Mouse (Mus musculus): ENCODE measurements around the gene Prph. TPM values are rescaled to one million over a fixed set of nuclear protein-coding genes. Genes with fewer than 3 reads are reported as not detected.
"Not testable (repeated sequence)": the region's sequence is repeated elsewhere in the genome, so short reads cannot be mapped to it uniquely, and the experiment has no call there.

The Prph gene
- polyA plus RNA-seq, 1 experiment from 2014 or later = 3.2 TPM

DNA sequence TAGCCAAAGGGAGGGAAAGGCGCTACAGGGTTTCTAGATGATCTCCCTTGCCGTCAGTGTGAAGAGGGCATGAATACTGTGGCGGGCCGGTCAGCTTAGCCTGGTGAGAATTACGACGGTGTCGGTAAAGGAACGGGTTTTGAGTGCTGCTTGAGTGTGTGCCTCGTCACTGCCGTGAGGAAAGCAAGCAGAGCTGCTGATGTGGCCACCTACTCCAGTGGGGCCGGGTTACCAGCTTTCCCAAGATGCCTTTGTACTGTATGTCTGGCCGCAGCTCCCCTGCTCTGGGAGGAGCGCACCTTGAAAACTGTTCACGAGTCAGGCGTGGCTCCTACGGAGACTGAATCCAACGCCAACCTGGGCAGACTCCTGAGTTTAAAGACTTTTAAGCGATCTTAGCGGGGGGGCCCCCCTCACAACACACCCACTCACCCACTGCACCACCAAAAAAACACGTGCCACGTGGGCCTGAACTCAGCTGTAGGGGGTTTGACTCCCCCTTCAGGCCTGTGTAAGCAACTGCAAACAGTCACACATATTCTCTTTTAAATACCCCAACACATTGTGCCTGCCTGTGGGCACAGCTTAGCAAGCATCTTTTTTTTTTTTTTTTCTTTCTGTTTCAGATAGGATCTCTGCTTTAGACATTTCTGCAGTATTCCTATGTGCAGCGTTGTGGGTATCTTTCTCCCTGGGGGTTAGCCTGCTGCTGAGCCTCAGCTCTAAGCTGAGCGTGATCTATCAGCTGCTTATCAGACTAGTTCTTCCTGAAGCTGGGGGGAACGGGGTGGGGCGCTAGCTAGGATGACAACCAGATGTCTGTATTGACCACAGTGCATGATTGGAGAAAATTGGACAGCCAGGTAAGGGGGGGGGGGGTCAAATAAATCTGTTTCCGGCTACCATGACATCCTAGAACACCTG is 14.7 kb upstream of the Prph start:
- Histone ChIP-seq H3K4me3 (ENCODE audit: control insufficient read depth in 1 of 2, insufficient read depth in 1 of 2, low read depth in 1 of 2, low read length in 2 of 2) (no peak overlapping the region), H3K4me1 (ENCODE audit: control insufficient read depth in 2 of 2, insufficient read depth in 2 of 2, low read length in 2 of 2) (peaks cover 16% of the 10 kb centered on the region in 2 experiments), H3K4me2 (ENCODE audit: low read length) (no peak overlapping the region), H3K9me3 (ENCODE audit: control insufficient read depth, low read length) (no peaks in the 10 kb centered on the region), H3K36me3 (ENCODE audit: control insufficient read depth, insufficient read depth, low read length) (peaks cover 30% of the 10 kb centered on the region), H3K27ac (replicated peaks in 1 of 2; ENCODE audit: control insufficient read depth in 1 of 2, insufficient read depth in 1 of 2, low read depth in 2 of 2, low read length in 2 of 2) (no peak overlapping the region), H3K9ac (ENCODE audit: low read length) (no peak overlapping the region), H3K27me3 (ENCODE audit: control insufficient read depth, insufficient read depth, low read length) (no peaks in the 10 kb centered on the region)
- WGBS = 46% methylated on average over 26 of the region's 26 CpGs
- ATAC-seq (ENCODE audit: insufficient number of reproducible peaks, insufficient read depth, low FRiP score, low read depth) = no peak

DNA sequence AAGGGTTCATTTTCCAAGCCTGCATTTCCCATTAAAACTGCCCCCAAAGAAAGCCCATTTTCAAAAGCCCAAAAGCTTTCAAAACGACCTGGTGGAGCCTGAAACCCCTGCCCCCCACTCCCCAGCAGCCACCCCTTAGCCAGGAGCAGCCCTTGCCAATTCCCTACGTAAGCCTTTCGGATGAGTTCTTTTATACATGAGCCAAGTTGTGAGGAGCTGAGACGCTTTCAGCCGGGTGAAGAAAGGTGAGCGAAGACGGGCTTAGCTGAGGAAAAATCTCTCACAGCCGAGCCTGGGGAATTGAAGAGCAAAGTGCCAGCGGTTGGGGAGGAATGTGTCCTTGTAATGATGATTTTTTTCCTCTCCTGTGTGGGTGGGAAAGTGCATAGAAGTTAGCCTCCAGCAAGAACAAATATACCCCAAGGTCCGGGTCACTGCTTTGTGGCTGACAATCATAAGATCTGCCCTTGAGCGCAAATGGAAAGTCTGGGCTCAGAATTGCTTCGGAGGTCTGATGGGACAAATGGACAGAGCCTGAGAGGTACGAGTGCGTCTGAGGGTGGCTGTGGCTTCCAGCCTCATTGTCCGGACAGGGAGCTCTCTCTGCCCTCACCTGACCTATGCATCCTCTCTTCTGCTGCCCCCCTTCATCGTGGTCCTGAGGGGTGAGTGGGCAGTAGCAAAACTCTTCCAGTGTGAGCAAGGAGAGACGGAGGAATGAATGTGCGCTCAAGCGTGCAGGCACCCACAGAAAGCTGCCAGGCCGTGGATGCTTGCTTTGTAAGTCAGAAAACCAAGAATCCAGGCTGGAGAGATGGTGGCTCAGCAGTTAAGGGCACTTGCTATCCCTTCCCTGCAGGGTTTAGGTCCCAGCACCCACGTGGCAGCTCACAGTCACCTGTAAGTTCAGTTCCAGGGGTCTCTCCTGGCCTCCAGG is 13.8 kb upstream of the Prph start:
- 49% methylated on average over 21 of the region's 21 CpGs for WGBS
- ATAC-seq (ENCODE audit: insufficient number of reproducible peaks, insufficient read depth, low FRiP score, low read depth) = no peak
- Histone ChIP-seq H3K4me1 (ENCODE audit: control insufficient read depth in 2 of 2, insufficient read depth in 2 of 2, low read length in 2 of 2) (peaks cover 7 to 15% of the 10 kb centered on the region in 2 experiments), H3K27me3 (ENCODE audit: control insufficient read depth, insufficient read depth, low read length) (no peaks in the 10 kb centered on the region), H3K36me3 (ENCODE audit: control insufficient read depth, insufficient read depth, low read length) (peaks cover 21% of the 10 kb centered on the region), H3K4me3 (ENCODE audit: control insufficient read depth in 1 of 2, insufficient read depth in 1 of 2, low read depth in 1 of 2, low read length in 2 of 2) (no peak overlapping the region), H3K4me2 (ENCODE audit: low read length) (no peak overlapping the region), H3K9ac (ENCODE audit: low read length) (no peak overlapping the region), H3K27ac (replicated peaks in 1 of 2; ENCODE audit: control insufficient read depth in 1 of 2, insufficient read depth in 1 of 2, low read depth in 2 of 2, low read length in 2 of 2) (no peak overlapping the region), H3K9me3 (ENCODE audit: control insufficient read depth, low read length) (no peaks in the 10 kb centered on the region)

DNA sequence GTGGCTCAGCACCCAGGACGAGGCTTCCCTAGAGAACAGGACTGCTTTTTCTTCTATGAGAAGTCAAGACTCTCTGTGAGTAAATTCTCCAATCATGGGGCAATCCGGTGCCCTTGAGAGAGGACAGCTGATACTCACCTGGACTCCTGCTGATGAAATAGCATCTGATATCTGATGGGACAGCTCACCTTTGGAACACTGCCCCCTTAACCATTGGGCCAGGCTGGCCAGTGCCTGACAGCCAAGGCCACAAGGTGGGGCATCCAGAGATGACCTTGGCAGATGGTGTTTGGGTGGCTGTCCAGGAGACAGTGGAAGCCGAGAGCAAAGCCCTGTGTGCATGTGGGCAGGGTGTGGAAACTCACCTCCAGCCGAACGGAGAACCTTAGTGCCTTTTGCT is 12.6 kb upstream of the Prph start:
- H3K27me3 ChIP-seq (ENCODE audit: control insufficient read depth, insufficient read depth, low read length) = no peaks in the 10 kb centered on the region
- no peak for ATAC-seq (ENCODE audit: insufficient number of reproducible peaks, insufficient read depth, low FRiP score, low read depth)
- H3K4me3 ChIP-seq (ENCODE audit: control insufficient read depth in 1 of 2, insufficient read depth in 1 of 2, low read depth in 1 of 2, low read length in 2 of 2) = no peak overlapping the region
- H3K4me2 ChIP-seq (ENCODE audit: low read length) = no peak overlapping the region
- peaks cover 0 to 9% of the 10 kb centered on the region in 2 experiments; a peak in 2 of 4 replicates for H3K4me1 ChIP-seq (ENCODE audit: control insufficient read depth in 2 of 2, insufficient read depth in 2 of 2, low read length in 2 of 2)
- peaks cover 14% of the 10 kb centered on the region for H3K36me3 ChIP-seq (ENCODE audit: control insufficient read depth, insufficient read depth, low read length)
- no peak overlapping the region for H3K9ac ChIP-seq (ENCODE audit: low read length)
- 78% methylated on average over 5 of the region's 5 CpGs for WGBS
- H3K27ac ChIP-seq (replicated peaks in 1 of 2; ENCODE audit: control insufficient read depth in 1 of 2, insufficient read depth in 1 of 2, low read depth in 2 of 2, low read length in 2 of 2) = no peak overlapping the region
- H3K9me3 ChIP-seq (ENCODE audit: control insufficient read depth, low read length) = no peaks in the 10 kb centered on the region

DNA sequence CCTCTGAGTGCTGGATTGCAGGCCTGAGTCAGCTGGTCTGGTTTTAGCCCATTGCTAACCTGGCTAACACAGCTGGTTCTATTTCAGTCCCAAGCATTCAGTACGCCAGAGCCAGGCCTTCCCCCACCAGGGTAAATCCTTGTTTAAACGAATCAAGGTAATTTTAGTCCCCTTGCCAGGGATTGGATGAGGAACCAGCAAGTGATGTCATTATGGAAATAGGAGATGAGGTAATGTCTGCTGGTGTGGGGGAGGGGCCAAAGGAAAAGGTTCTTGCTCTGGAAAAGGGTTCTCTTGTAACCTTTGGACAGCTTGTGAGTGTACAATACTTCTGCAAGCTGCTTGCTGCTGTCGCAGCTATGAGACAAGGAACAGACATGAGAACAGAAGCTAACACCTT is 10.1 kb upstream of the Prph start:
- H3K4me1 ChIP-seq (ENCODE audit: control insufficient read depth in 2 of 2, insufficient read depth in 2 of 2, low read length in 2 of 2) = peaks cover 0 to 9% of the 10 kb centered on the region in 2 experiments; a peak in 2 of 4 replicates
- no peak overlapping the region for H3K9ac ChIP-seq (ENCODE audit: low read length)
- H3K36me3 ChIP-seq (ENCODE audit: control insufficient read depth, insufficient read depth, low read length) = no peaks in the 10 kb centered on the region
- no peaks in the 10 kb centered on the region for H3K9me3 ChIP-seq (ENCODE audit: control insufficient read depth, low read length)
- no peak overlapping the region for H3K4me3 ChIP-seq (ENCODE audit: control insufficient read depth in 1 of 2, insufficient read depth in 1 of 2, low read depth in 1 of 2, low read length in 2 of 2)
- H3K27ac ChIP-seq (replicated peaks in 1 of 2; ENCODE audit: control insufficient read depth in 1 of 2, insufficient read depth in 1 of 2, low read depth in 2 of 2, low read length in 2 of 2) = peak overlapping the region in 1 of 2 experiments; percentile 17; a peak in 1 of 4 replicates
- H3K4me2 ChIP-seq (ENCODE audit: low read length) = no peak overlapping the region
- 40% methylated on average over 3 of the region's 3 CpGs for WGBS
- ATAC-seq (ENCODE audit: insufficient number of reproducible peaks, insufficient read depth, low FRiP score, low read depth) = no peak
- H3K27me3 ChIP-seq (ENCODE audit: control insufficient read depth, insufficient read depth, low read length) = no peaks in the 10 kb centered on the region

DNA sequence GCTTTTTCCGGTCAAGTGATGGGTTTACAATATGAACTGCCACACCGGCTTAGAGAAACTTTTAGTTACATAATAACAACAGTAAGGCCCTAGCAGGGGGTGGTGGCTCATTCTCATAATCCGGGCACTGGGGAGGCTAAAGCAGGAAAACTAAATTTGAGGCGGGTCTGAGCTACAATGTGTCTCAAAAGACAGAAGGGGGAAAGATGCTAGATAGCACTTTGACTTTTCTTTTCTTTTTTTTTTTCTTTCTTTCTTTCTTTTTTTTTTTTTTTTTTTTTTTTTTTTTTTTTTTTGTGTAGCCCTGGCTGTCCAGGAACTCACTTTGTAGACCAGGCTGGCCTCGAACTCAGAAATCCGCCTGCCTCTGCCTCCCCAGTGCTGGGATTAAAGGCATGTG is 9.2 kb upstream of the Prph start:
- not testable (repeated sequence) for ATAC-seq (ENCODE audit: insufficient number of reproducible peaks, insufficient read depth, low FRiP score, low read depth); H3K27me3 ChIP-seq (ENCODE audit: control insufficient read depth, insufficient read depth, low read length); H3K4me1 ChIP-seq (ENCODE audit: control insufficient read depth in 2 of 2, insufficient read depth in 2 of 2, low read length in 2 of 2); H3K36me3 ChIP-seq (ENCODE audit: control insufficient read depth, insufficient read depth, low read length); H3K4me2 ChIP-seq (ENCODE audit: low read length); H3K27ac ChIP-seq (replicated peaks in 1 of 2; ENCODE audit: control insufficient read depth in 1 of 2, insufficient read depth in 1 of 2, low read depth in 2 of 2, low read length in 2 of 2); H3K9ac ChIP-seq (ENCODE audit: low read length); H3K4me3 ChIP-seq (ENCODE audit: control insufficient read depth in 1 of 2, insufficient read depth in 1 of 2, low read depth in 1 of 2, low read length in 2 of 2); H3K9me3 ChIP-seq (ENCODE audit: control insufficient read depth, low read length)
- WGBS = 84% methylated on average over 6 of the region's 6 CpGs

DNA sequence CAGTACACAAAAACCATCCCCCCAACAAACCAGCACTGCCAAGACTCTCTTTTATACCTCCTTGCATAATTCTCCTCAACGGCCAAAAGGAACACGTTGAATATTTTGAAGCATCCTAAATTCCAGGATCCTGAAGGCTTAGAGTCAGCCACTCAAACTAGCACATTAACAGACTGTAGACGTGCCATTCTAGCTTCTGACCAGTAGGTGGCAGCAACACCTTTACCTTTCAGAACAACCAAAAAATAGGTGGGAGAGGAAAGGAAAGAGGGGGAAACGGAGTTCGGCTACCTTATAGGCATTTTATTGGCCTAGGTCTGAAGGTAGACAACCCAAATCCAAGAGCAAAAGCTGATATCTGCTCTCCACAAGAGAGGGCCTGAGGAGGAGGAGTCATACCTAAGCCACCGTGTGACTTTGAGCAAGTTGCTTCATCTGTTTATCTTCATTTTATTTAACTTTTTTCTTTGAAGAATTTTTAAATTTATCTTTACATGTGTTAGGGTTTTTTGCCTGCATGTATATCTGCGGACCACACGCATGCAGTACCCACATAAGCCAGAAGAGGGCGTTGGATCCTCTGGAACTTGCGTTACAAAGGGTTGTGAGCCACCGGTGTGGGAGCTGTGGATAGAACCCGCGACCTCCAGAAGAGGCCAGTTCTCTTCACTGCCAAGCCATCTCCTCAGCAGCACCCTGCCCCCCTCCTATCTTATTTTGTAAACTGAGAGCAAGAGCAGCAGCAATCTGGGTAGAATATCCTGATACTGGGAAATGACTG is 5.3 kb upstream of the Prph start:
- H3K36me3 ChIP-seq (ENCODE audit: control insufficient read depth, insufficient read depth, low read length) = no peaks in the 10 kb centered on the region
- WGBS = 30% methylated on average over 13 of the region's 13 CpGs
- H3K4me1 ChIP-seq (ENCODE audit: control insufficient read depth in 2 of 2, insufficient read depth in 2 of 2, low read length in 2 of 2) = peaks cover under 1 to 6% of the 10 kb centered on the region in 2 experiments; a peak in 2 of 4 replicates
- H3K4me3 ChIP-seq (ENCODE audit: control insufficient read depth in 1 of 2, insufficient read depth in 1 of 2, low read depth in 1 of 2, low read length in 2 of 2) = no peak overlapping the region
- H3K27ac ChIP-seq (replicated peaks in 1 of 2; ENCODE audit: control insufficient read depth in 1 of 2, insufficient read depth in 1 of 2, low read depth in 2 of 2, low read length in 2 of 2) = no peak overlapping the region
- no peaks in the 10 kb centered on the region for H3K9me3 ChIP-seq (ENCODE audit: control insufficient read depth, low read length)
- ATAC-seq (ENCODE audit: insufficient number of reproducible peaks, insufficient read depth, low FRiP score, low read depth) = no peak
- H3K27me3 ChIP-seq (ENCODE audit: control insufficient read depth, insufficient read depth, low read length) = peaks cover 23% of the 10 kb centered on the region
- no peak overlapping the region for H3K9ac ChIP-seq (ENCODE audit: low read length)
- no peak overlapping the region for H3K4me2 ChIP-seq (ENCODE audit: low read length)

- Histone ChIP-seq H3K36me3 (ENCODE audit: control insufficient read depth, insufficient read depth, low read length) (no peaks in the 10 kb centered on the region), H3K4me2 (ENCODE audit: low read length) (no peak overlapping the region), H3K4me1 (ENCODE audit: control insufficient read depth in 2 of 2, insufficient read depth in 2 of 2, low read length in 2 of 2) (peaks cover 3 to 13% of the 10 kb centered on the region in 2 experiments; a peak in 3 of 4 replicates), H3K27ac (replicated peaks in 1 of 2; ENCODE audit: control insufficient read depth in 1 of 2, insufficient read depth in 1 of 2, low read depth in 2 of 2, low read length in 2 of 2) (no peak overlapping the region), H3K4me3 (ENCODE audit: control insufficient read depth in 1 of 2, insufficient read depth in 1 of 2, low read depth in 1 of 2, low read length in 2 of 2) (no peak overlapping the region), H3K9me3 (ENCODE audit: control insufficient read depth, low read length) (no peaks in the 10 kb centered on the region), H3K9ac (ENCODE audit: low read length) (no peak overlapping the region), H3K27me3 (ENCODE audit: control insufficient read depth, insufficient read depth, low read length) (peaks cover 60% of the 10 kb centered on the region)
- WGBS = 19% methylated on average over 9 of the region's 9 CpGs
- no peak for ATAC-seq (ENCODE audit: insufficient number of reproducible peaks, insufficient read depth, low FRiP score, low read depth)
Measured at GRCm38 (mm10) chr15:99053373-99053772, 1.6 kb upstream of the Prph start.

Measured in heart, embryonic 14.5 days (tissue).